ENCODE assay signal across 10 mouse cellular contexts in the genomic region with DNA sequence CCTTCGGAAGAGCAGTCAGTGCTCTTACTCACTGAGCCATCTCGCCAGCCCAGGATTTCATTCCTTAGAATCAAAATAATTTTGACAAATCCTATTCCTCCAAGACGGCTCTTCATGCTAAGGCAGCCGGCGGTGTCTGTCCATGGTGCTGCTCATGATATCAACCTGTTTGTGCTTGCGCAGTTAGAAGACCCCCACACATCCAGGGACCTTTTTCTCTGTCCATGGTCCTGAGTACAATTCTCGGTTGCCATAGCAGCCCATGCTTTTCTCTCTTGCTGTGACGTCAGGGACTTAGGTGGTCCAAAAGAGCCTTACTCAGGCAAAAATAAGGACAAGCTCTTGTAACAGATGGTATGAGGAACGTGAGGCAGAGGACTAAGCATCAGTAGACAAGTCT. TPM values are rescaled to one million over a fixed set of nuclear protein-coding genes. Genes with fewer than 3 reads are reported as not detected.
DNase-seq lines count a peak whose midpoint lies in the region; ATAC-seq and TF ChIP-seq lines count a peak whose summit lies in the region.
"Had no signal": no experiment of that assay in that cellular context is flagged by ENCODE, and none has a peak within 500 bp of the region (broad histone marks: within the 10 kb centered on the region; RNA-seq: fewer than 3 reads in every experiment).

No protein-coding gene starts in this region.

- WGBS in lung, postnatal 0 days: 5% methylated on average over 9 of the region's 9 CpGs
- 18% methylated on average over 9 of the region's 9 CpGs for WGBS in hindbrain, postnatal 0 days

- TF ChIP-seq EP300 in lung, postnatal 0 days (IDR thresholded peaks at IDR 0.05): no peak

- peak; percentile 19; the same call in 1 of the 2 replicates for ATAC-seq in lung, postnatal 0 days
- ATAC-seq in hindbrain, postnatal 0 days: peak; percentile 29; the same call in 1 of the 2 replicates

- no peaks in the 10 kb centered on the region for H3K4me1 ChIP-seq in lung, postnatal 0 days (ENCODE audit: insufficient read depth, low read depth, low read length)
- H3K4me1 ChIP-seq in hindbrain, postnatal 0 days (ENCODE audit: insufficient read depth, low read length): no peaks in the 10 kb centered on the region
- H3K4me1 ChIP-seq: heart, embryonic 15.5 days; liver, embryonic 15.5 days had no signal

- no peaks in the 10 kb centered on the region for H3K9me3 ChIP-seq in lung, postnatal 0 days (ENCODE audit: low read length)
- H3K9me3 ChIP-seq in hindbrain, postnatal 0 days (ENCODE audit: low read length): no peaks in the 10 kb centered on the region
- H3K9me3 ChIP-seq: heart, embryonic 15.5 days; liver, embryonic 15.5 days had no signal

- no peak overlapping the region for H3K27ac ChIP-seq in lung, postnatal 0 days (ENCODE audit: low read length)
- H3K27ac ChIP-seq in hindbrain, postnatal 0 days: no peak overlapping the region
- H3K27ac ChIP-seq: heart, embryonic 15.5 days; liver, embryonic 15.5 days had no signal

- no peak overlapping the region for H3K4me3 ChIP-seq in lung, postnatal 0 days (ENCODE audit: low read depth, low read length)
- H3K4me3 ChIP-seq in hindbrain, postnatal 0 days (ENCODE audit: low read length): no peak overlapping the region
- H3K4me3 ChIP-seq: heart, embryonic 15.5 days; liver, embryonic 15.5 days had no signal

- peak; percentile 32 to 42 for DNase-seq in cerebellum, postnatal 10 days
- no peak for DNase-seq in cerebellum, postnatal 4 days (ENCODE audit: low spot score in 2 of 2)
- DNase-seq in lung, postnatal 0 days (ENCODE audit: low spot score): peak; percentile 37
- DNase-seq in lung, postnatal 36 days: no peak
- DNase-seq in hindbrain, postnatal 0 days (ENCODE audit: low spot score): peak; percentile 55
- peak; percentile 61 for DNase-seq in testis, postnatal 10 days (ENCODE audit: low spot score)
- DNase-seq in frontal cortex, postnatal 10 days (ENCODE audit: low spot score in 2 of 2): no peak
- no peak for DNase-seq in frontal cortex, adult 2 months (ENCODE audit: extremely low spot score in 1 of 2, low spot score in 1 of 2)

- H3K36me3 ChIP-seq in lung, postnatal 0 days (ENCODE audit: insufficient read depth, low read length): no peaks in the 10 kb centered on the region
- H3K36me3 ChIP-seq in hindbrain, postnatal 0 days (ENCODE audit: insufficient read depth, low read length): no peaks in the 10 kb centered on the region
- H3K36me3 ChIP-seq: heart, embryonic 15.5 days; liver, embryonic 15.5 days had no signal

- no peak overlapping the region for H3K9ac ChIP-seq in lung, postnatal 0 days (replicated peaks; ENCODE audit: low read depth)
- no peak overlapping the region for H3K9ac ChIP-seq in hindbrain, postnatal 0 days (replicated peaks; ENCODE audit: low read length)
- H3K9ac ChIP-seq: heart, embryonic 15.5 days; liver, embryonic 15.5 days had no signal

- no peak for TF ChIP-seq CTCF in lung, postnatal 0 days (IDR thresholded peaks at IDR 0.05)
- no peak for TF ChIP-seq CTCF in hindbrain, postnatal 0 days (IDR thresholded peaks at IDR 0.05; ENCODE audit: low read depth)

- H3K4me2 ChIP-seq in lung, postnatal 0 days (replicated peaks; ENCODE audit: low read depth, low read length): no peak overlapping the region
- H3K4me2 ChIP-seq in hindbrain, postnatal 0 days (ENCODE audit: low read depth, low read length): no peak overlapping the region
- H3K4me2 ChIP-seq: heart, embryonic 15.5 days; liver, embryonic 15.5 days had no signal

- no peaks in the 10 kb centered on the region for H3K27me3 ChIP-seq in lung, postnatal 0 days (replicated peaks; ENCODE audit: insufficient read depth, low read length)
- no peaks in the 10 kb centered on the region for H3K27me3 ChIP-seq in hindbrain, postnatal 0 days (ENCODE audit: insufficient read depth, low read length)

RNA-seq across cellular contexts. Expression of gene Psmb2, which starts 22.1 kb away (rescaled TPM):
- polyA plus RNA-seq in lung, postnatal 0 days (2015; fragmentation: Nextera tagmentation; extraction: Ambion mirVana): 316 and 342 TPM in 2 replicates
- 164 and 207 TPM in 2 replicates for total RNA-seq in hindbrain, postnatal 0 days (2014; rRNA removed)
- 465 and 473 TPM in 2 replicates for polyA plus RNA-seq in hindbrain, postnatal 0 days (2015; fragmentation: Nextera tagmentation; extraction: Ambion mirVana)
- 171 and 176 TPM in 2 replicates for polyA plus RNA-seq in frontal cortex, adult 2 months (2012; rRNA removed)

RNA-seq across cellular contexts. Expression of gene 5730409E04Rik, which starts 45.7 kb away (rescaled TPM):
- polyA plus RNA-seq in lung, postnatal 0 days (2015; fragmentation: Nextera tagmentation; extraction: Ambion mirVana): 2.6 and 3.0 TPM in 2 replicates
- total RNA-seq in hindbrain, postnatal 0 days (2014; rRNA removed): 74.9 and 93.8 TPM in 2 replicates
- polyA plus RNA-seq in hindbrain, postnatal 0 days (2015; fragmentation: Nextera tagmentation; extraction: Ambion mirVana): 28.7 and 30.2 TPM in 2 replicates
- 50.9 and 53.0 TPM in 2 replicates for polyA plus RNA-seq in frontal cortex, adult 2 months (2012; rRNA removed)

Comparison
In these comparisons a context has a peak if more than half of its experiments do, and no peak if none do; other contexts are left out.
1. DNase-seq: peak in cerebellum, postnatal 10 days (2 of 2), lung, postnatal 0 days (single experiment), hindbrain, postnatal 0 days (single experiment) and testis, postnatal 10 days (single experiment); none in cerebellum, postnatal 4 days (0 of 2), lung, postnatal 36 days (single experiment), frontal cortex, postnatal 10 days (0 of 2) and frontal cortex, adult 2 months (0 of 2).